ENCODE assay signal across 26 mouse cellular contexts in the genomic region with DNA sequence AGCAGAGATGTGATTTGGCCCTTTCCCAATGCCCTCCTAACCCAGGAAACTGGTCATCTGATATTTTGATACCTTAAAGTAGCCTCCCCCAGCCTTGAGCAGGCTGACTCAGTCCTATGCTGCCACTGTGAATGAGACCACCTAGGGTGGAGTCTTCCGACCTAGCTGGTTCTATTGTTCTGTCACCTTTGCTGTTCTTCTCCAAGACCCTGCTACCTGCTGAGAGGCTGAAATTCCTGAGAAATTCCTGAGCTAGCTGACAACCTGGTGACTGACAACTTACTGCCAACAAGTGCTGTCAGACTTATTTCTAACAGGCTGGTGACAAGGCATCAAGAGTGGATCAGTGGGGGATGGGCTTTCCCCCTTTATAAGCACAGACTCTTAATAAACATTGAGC. TPM values are rescaled to one million over a fixed set of nuclear protein-coding genes. Genes with fewer than 3 reads are reported as not detected.
"Had no signal": no experiment of that assay in that cellular context is flagged by ENCODE, and none has a peak within 500 bp of the region (broad histone marks: within the 10 kb centered on the region; RNA-seq: fewer than 3 reads in every experiment).

No protein-coding gene starts in this region.

- H3K27ac ChIP-seq: midbrain, embryonic 13.5 days; midbrain, embryonic 15.5 days; neural tube, embryonic 13.5 days; neural tube, embryonic 15.5 days had no signal

- H3K9me3 ChIP-seq: midbrain, embryonic 13.5 days; midbrain, embryonic 15.5 days; neural tube, embryonic 13.5 days; neural tube, embryonic 15.5 days had no signal

- ATAC-seq: midbrain, embryonic 13.5 days; midbrain, embryonic 15.5 days had no signal

- H3K4me1 ChIP-seq: midbrain, embryonic 13.5 days; midbrain, embryonic 15.5 days; neural tube, embryonic 13.5 days; neural tube, embryonic 15.5 days had no signal

- H3K27me3 ChIP-seq: midbrain, embryonic 13.5 days; midbrain, embryonic 15.5 days; neural tube, embryonic 13.5 days; neural tube, embryonic 15.5 days had no signal

- H3K4me2 ChIP-seq: lung, embryonic 14.5 days; midbrain, embryonic 11.5 days; midbrain, embryonic 13.5 days; midbrain, embryonic 15.5 days; neural tube, embryonic 13.5 days; neural tube, embryonic 15.5 days had no signal

- H3K9ac ChIP-seq: lung, embryonic 14.5 days; midbrain, embryonic 13.5 days; midbrain, embryonic 15.5 days; neural tube, embryonic 13.5 days; neural tube, embryonic 15.5 days had no signal

- H3K36me3 ChIP-seq: midbrain, embryonic 13.5 days; midbrain, embryonic 15.5 days; neural tube, embryonic 13.5 days; neural tube, embryonic 15.5 days had no signal

- DNase-seq: lung, adult 18-20 months; lung, embryonic 14.5 days; lung, postnatal 10 days; lung, postnatal 4 days; retina, postnatal 1 day; right cerebral cortex, adult 18-20 months; right cerebral cortex, postnatal 25 days; right cerebral cortex, postnatal 4 days; spleen, adult 18-20 months; thymus, adult 18-20 months; thymus, postnatal 14 days; thymus, postnatal 36 days had no signal

- H3K4me3 ChIP-seq: midbrain, embryonic 13.5 days; midbrain, embryonic 15.5 days; neural tube, embryonic 13.5 days; neural tube, embryonic 15.5 days had no signal

RNA-seq across cellular contexts. Expression of gene Nat8f6, which starts 2.4 kb away (rescaled TPM):
- total RNA-seq: megakaryocyte, adult 5-6 weeks; megakaryocyte-erythroid progenitor cell, adult 5-6 weeks; midbrain, postnatal 0 days; monocyte, adult 5-6 weeks had no signal
- polyA plus RNA-seq: lung, embryonic 14.5 days; lung, embryonic 16.5 days; midbrain, embryonic 11.5 days; midbrain, embryonic 13.5 days; midbrain, embryonic 15.5 days; midbrain, postnatal 0 days; neural tube, embryonic 11.5 days; neural tube, embryonic 13.5 days; neural tube, embryonic 15.5 days; stomach, embryonic 14.5 days; stomach, embryonic 16.5 days; thymus, postnatal 0 days had no signal

RNA-seq across cellular contexts. Expression of gene Nat8f5, which starts 2.4 kb away (rescaled TPM):
- total RNA-seq: megakaryocyte, adult 5-6 weeks; megakaryocyte-erythroid progenitor cell, adult 5-6 weeks; monocyte, adult 5-6 weeks had no signal
- polyA plus RNA-seq: lung, embryonic 14.5 days; lung, embryonic 16.5 days; midbrain, embryonic 11.5 days; neural tube, embryonic 11.5 days; stomach, embryonic 14.5 days; stomach, embryonic 16.5 days; thymus, postnatal 0 days had no signal

RNA-seq across cellular contexts. Expression of gene Nat8, which starts 13.5 kb away (rescaled TPM):
- total RNA-seq: megakaryocyte, adult 5-6 weeks; megakaryocyte-erythroid progenitor cell, adult 5-6 weeks; monocyte, adult 5-6 weeks had no signal
- polyA plus RNA-seq: lung, embryonic 14.5 days; lung, embryonic 16.5 days; midbrain, embryonic 11.5 days; midbrain, embryonic 13.5 days; midbrain, embryonic 15.5 days; neural tube, embryonic 11.5 days; neural tube, embryonic 13.5 days; neural tube, embryonic 15.5 days; stomach, embryonic 14.5 days; thymus, postnatal 0 days had no signal

RNA-seq across cellular contexts. Expression of gene Nat8f2, which starts 50.6 kb away (rescaled TPM):
- total RNA-seq: megakaryocyte, adult 5-6 weeks; megakaryocyte-erythroid progenitor cell, adult 5-6 weeks; midbrain, postnatal 0 days; monocyte, adult 5-6 weeks had no signal
- polyA plus RNA-seq: lung, embryonic 14.5 days; lung, embryonic 16.5 days; midbrain, embryonic 11.5 days; midbrain, embryonic 13.5 days; midbrain, embryonic 15.5 days; neural tube, embryonic 11.5 days; neural tube, embryonic 13.5 days; neural tube, embryonic 15.5 days; stomach, embryonic 14.5 days had no signal

RNA-seq across cellular contexts. Expression of gene Nat8f3, which starts 52.8 kb away (rescaled TPM):
- total RNA-seq: megakaryocyte, adult 5-6 weeks; megakaryocyte-erythroid progenitor cell, adult 5-6 weeks; monocyte, adult 5-6 weeks had no signal
- polyA plus RNA-seq: lung, embryonic 16.5 days; midbrain, embryonic 11.5 days; neural tube, embryonic 11.5 days; stomach, embryonic 14.5 days; thymus, postnatal 0 days had no signal
